Mouse (Mus musculus) lung, adult 2 months (tissue): ENCODE measurements around the gene Fut11. TPM values are rescaled to one million over a fixed set of nuclear protein-coding genes. Genes with fewer than 3 reads are reported as not detected.

Experiments
- DNase-seq: peaks from one replicate; pipeline ENCODE4 v3.0.0; 2022
- H3K4me1 ChIP-seq: fragments of 200-500 bp; 2 replicates; pipeline ENCODE4 v1.6.1; 2011; ENCODE audit warnings: low read length; ENCODE audit not compliant: control insufficient read depth, insufficient read depth
- H3K4me3 ChIP-seq: fragments of 200-500 bp; replicated peaks from 2 replicates; pipeline ENCODE3; 2011; ENCODE audit warnings: low read depth, mild to moderate bottlenecking, control low read depth, low read length; ENCODE audit errors: extremely low read depth
- CTCF ChIP-seq: fragments of 200-500 bp; IDR thresholded peaks from 2 replicates; pipeline ENCODE4 v1.5.1; 2011; ENCODE audit warnings: mild to moderate bottlenecking, low read length, control low read depth; ENCODE audit not compliant: insufficient read depth
- POLR2A ChIP-seq: fragments of 200-500 bp; IDR thresholded peaks from 2 replicates; pipeline ENCODE4 v1.6.1; 2011; ENCODE audit warnings: low read depth, mild to moderate bottlenecking, control low read depth, low read length, borderline replicate concordance; ENCODE audit errors: extremely low read depth
- WGBS: fragments of 180-500 bp; shearing (Covaris S2); methylation state at CpG from one replicate; pipeline ENCODE4 v1.1.7; 2018; 5-methylcytosine and 5-hydroxymethylcytosine counted together
- polyA plus RNA-seq: library from polyadenylated mRNA; depleted of rRNA; stranded (reverse); fragments of >200 nt; gene quantifications from 2 replicates; pipeline ENCODE4 v1.2.3, GENCODE M21; 2012; rRNA removed

Fut11 gene
- polyA plus RNA-seq, 1 experiment: 24.8 TPM

- WGBS: 41% methylated on average over 3 of the region's 3 CpGs
- TF ChIP-seq POLR2A: no peak
- no peak; the same call in 1 of the 2 replicates for TF ChIP-seq CTCF
- no peak overlapping the region for H3K4me3 ChIP-seq
- no peak for DNase-seq
- H3K4me1 ChIP-seq: no peaks in the 10 kb centered on the region
Observed at GRCm38 (mm10) chr14:20743614-20744013, 48.8 kb downstream of the Fut11 start.

- TF ChIP-seq CTCF (no peak), POLR2A (no peak)
- DNase-seq: no peak
- Histone ChIP-seq H3K4me1 (no peaks in the 10 kb centered on the region), H3K4me3 (no peak overlapping the region)
- WGBS: 67% methylated on average over 3 of the region's 3 CpGs
Observed at GRCm38 (mm10) chr14:20746935-20747334, 52.2 kb downstream of the Fut11 start.

- TF ChIP-seq CTCF (no peak), POLR2A (no peak)
- DNase-seq: no peak
- 70% methylated on average over 4 of the region's 4 CpGs for WGBS
- Histone ChIP-seq H3K4me1 (no peaks in the 10 kb centered on the region), H3K4me3 (no peak overlapping the region)
Observed at GRCm38 (mm10) chr14:20748388-20748787, 53.6 kb downstream of the Fut11 start.

GRCm38 (mm10) chr14:20749494-20750051 lies 54.8 kb downstream of the Fut11 start:
- DNase-seq: no peak
- 87% methylated on average over 4 of the region's 4 CpGs for WGBS
- Histone ChIP-seq H3K4me1 (no peaks in the 10 kb centered on the region), H3K4me3 (no peak overlapping the region)
- TF ChIP-seq CTCF: no peak
- no peak for TF ChIP-seq POLR2A

GRCm38 (mm10) chr14:20750503-20750902 lies 55.7 kb downstream of the Fut11 start:
- 94% methylated on average over 5 of the region's 5 CpGs for WGBS
- H3K4me3 ChIP-seq: no peak overlapping the region
- no peak for DNase-seq
- TF ChIP-seq CTCF (no peak), POLR2A (no peak)
- H3K4me1 ChIP-seq: no peaks in the 10 kb centered on the region

Other genes starting within 250 kb of the Fut11 start
- 1.4 and 1.7 TPM in 2 replicates for gene Cfap70, start 242.7 kb upstream of the Fut11 start, polyA plus RNA-seq
- gene Anxa7, start 214.8 kb upstream of the Fut11 start, polyA plus RNA-seq: 83.1 and 88.9 TPM in 2 replicates
- 0.42 and 2.6 TPM in 2 replicates for gene Mss51, start 198.1 kb upstream of the Fut11 start, polyA plus RNA-seq
- gene Ppp3cb, start 148.4 kb upstream of the Fut11 start, polyA plus RNA-seq: 6.5 and 14.2 TPM in 2 replicates
- 14.9 and 17.6 TPM in 2 replicates for gene Usp54, start 53.9 kb upstream of the Fut11 start, polyA plus RNA-seq
- 19.8 TPM in 1 of 2 replicates, not detected in the other for gene Myoz1, start 38.4 kb upstream of the Fut11 start, polyA plus RNA-seq
- 1.5 and 4.3 TPM in 2 replicates for gene Synpo2l, start 26.6 kb upstream of the Fut11 start, polyA plus RNA-seq
- gene Sec24c, start 20.7 kb upstream of the Fut11 start, polyA plus RNA-seq: 175 TPM in 2 replicates
- 19.7 and 23.2 TPM in 2 replicates for gene Chchd1, start 8.0 kb downstream of the Fut11 start, polyA plus RNA-seq
- 221 and 236 TPM in 2 replicates for gene Zswim8, start 12.6 kb downstream of the Fut11 start, polyA plus RNA-seq
- gene Ndst2, start 39.6 kb downstream of the Fut11 start, polyA plus RNA-seq: 36.9 and 44.0 TPM in 2 replicates
- 30.1 and 30.9 TPM in 2 replicates for gene Camk2g, start 99.1 kb downstream of the Fut11 start, polyA plus RNA-seq
- gene Plau, start 141.7 kb downstream of the Fut11 start, polyA plus RNA-seq: 2.2 and 6.1 TPM in 2 replicates
- gene Vcl, start 234.4 kb downstream of the Fut11 start, polyA plus RNA-seq: 96.8 and 144 TPM in 2 replicates